Mouse (Mus musculus) heart, postnatal 36 days (tissue): ENCODE results near the gene Foxp1. TPM values are rescaled to one million over a fixed set of nuclear protein-coding genes. Genes with fewer than 3 reads are reported as not detected.

ENCODE experiments used
- DNase-seq, 2 experiments: peaks; one replicate each; pipeline ENCODE4 v3.0.0; 2021 to 2022
- intact Hi-C: fragments of 180-260 bp; cut with DNase I; formaldehyde crosslinking; loops from one replicate; pipeline ENCODE4 v1.15.1; 2025
- total RNA-seq, 2 experiments: library from RNA; stranded (reverse); gene quantifications; 2 replicates each; pipeline ENCODE4 v1.2.3; 2021

Gene Foxp1
- total RNA-seq, 2 experiments from 2014 or later = 31.9 to 39.3 TPM

- DNase-seq = peak; percentile 37 to 47
- intact Hi-C loops = loop anchor here (5.0 kb wide), 1 partner anchor 495 kb away; the partner anchor contains the start of gene Foxp1
Measured at GRCm38 (mm10) chr6:99026635-99027541, 495.6 kb downstream of the Foxp1 start.

GRCm38 (mm10) chr6:99026040-99026439 is 496.5 kb downstream of the Foxp1 start:
- intact Hi-C loops = loop anchor here (5.0 kb wide), 1 partner anchor 496 kb away; the partner anchor contains the start of gene Foxp1
- no peak for DNase-seq

GRCm38 (mm10) chr6:99024588-99024987 is 497.9 kb downstream of the Foxp1 start:
- no peak for DNase-seq
- intact Hi-C loops = no loop called here

- DNase-seq = no peak
- intact Hi-C loops = no loop called here
Measured at GRCm38 (mm10) chr6:99020570-99021444, 501.7 kb downstream of the Foxp1 start.

GRCm38 (mm10) chr6:99019716-99020115 is 502.8 kb downstream of the Foxp1 start:
- intact Hi-C loops = no loop called here
- no peak for DNase-seq

- no peak for DNase-seq
- intact Hi-C loops = no loop called here
Measured at GRCm38 (mm10) chr6:99019266-99019665, 503.3 kb downstream of the Foxp1 start.

GRCm38 (mm10) chr6:99013866-99014502 is 508.5 kb downstream of the Foxp1 start:
- intact Hi-C loops = no loop called here

GRCm38 (mm10) chr6:99013119-99013865 is 509.2 kb downstream of the Foxp1 start:
- intact Hi-C loops = no loop called here
- no peak for DNase-seq

More at GRCm38 (mm10) chr6:99013866-99014502, 508.5 kb downstream of the Foxp1 start:
- DNase-seq = no peak

- no peak for DNase-seq
- intact Hi-C loops = no loop called here
Measured at GRCm38 (mm10) chr6:99011895-99012584, 510.5 kb downstream of the Foxp1 start.

- intact Hi-C loops = no loop called here
- DNase-seq = no peak
Measured at GRCm38 (mm10) chr6:99009771-99010170, 512.8 kb downstream of the Foxp1 start.

GRCm38 (mm10) chr6:99008565-99008964 is 514.0 kb downstream of the Foxp1 start:
- intact Hi-C loops = no loop called here

GRCm38 (mm10) chr6:99007542-99007941 is 515.0 kb downstream of the Foxp1 start:
- no peak for DNase-seq
- intact Hi-C loops = no loop called here

More at GRCm38 (mm10) chr6:99008565-99008964, 514.0 kb downstream of the Foxp1 start:
- DNase-seq = no peak

GRCm38 (mm10) chr6:99004255-99004997 is 518.1 kb downstream of the Foxp1 start:
- no peak for DNase-seq
- intact Hi-C loops = no loop called here

GRCm38 (mm10) chr6:99003108-99003709 is 519.3 kb downstream of the Foxp1 start:
- intact Hi-C loops = no loop called here

GRCm38 (mm10) chr6:99001637-99002036 is 520.9 kb downstream of the Foxp1 start:
- intact Hi-C loops = no loop called here

More at GRCm38 (mm10) chr6:99003108-99003709, 519.3 kb downstream of the Foxp1 start:
- no peak for DNase-seq

GRCm38 (mm10) chr6:98998971-98999932 is 523.3 kb downstream of the Foxp1 start:
- DNase-seq = no peak
- intact Hi-C loops = no loop called here

More at GRCm38 (mm10) chr6:99001637-99002036, 520.9 kb downstream of the Foxp1 start:
- DNase-seq = no peak

GRCm38 (mm10) chr6:98997742-98998141 is 524.8 kb downstream of the Foxp1 start:
- intact Hi-C loops = no loop called here
- peak in 1 of 2 experiments; percentile 55 for DNase-seq
